Mouse (Mus musculus) brain, embryonic 14.5 days (tissue): ENCODE data around the gene Apba1. TPM values are rescaled to one million over a fixed set of nuclear protein-coding genes. Genes with fewer than 3 reads are reported as not detected.
A peak's percentile ranks its signal among the peaks of the same experiment; 100 is the strongest.

Experiments
- DNase-seq: peaks from one replicate; pipeline ENCODE4 v3.0.0-alpha.2; 2011; ENCODE audit warnings: low read depth
- CTCF ChIP-seq: fragments of 200-500 bp; IDR thresholded peaks from 2 replicates; pipeline ENCODE4 v1.5.1; 2012; ENCODE audit warnings: inconsistent platforms, mild to moderate bottlenecking, moderate library complexity, borderline replicate concordance; ENCODE audit not compliant: insufficient read depth, insufficient read length; ENCODE audit errors: extremely low read depth
- POLR2A ChIP-seq: fragments of 200-500 bp; IDR thresholded peaks from 2 replicates; pipeline ENCODE4 v1.6.1; 2012; ENCODE audit warnings: mild to moderate bottlenecking, inconsistent platforms, borderline replicate concordance; ENCODE audit not compliant: poor library complexity, insufficient read depth, insufficient read length, severe bottlenecking; ENCODE audit errors: extremely low read depth
- polyA plus RNA-seq: library from polyadenylated mRNA; depleted of rRNA; stranded (reverse); fragments of >200 nt; gene quantifications from 2 replicates; pipeline ENCODE4 v1.2.3, GENCODE M21; 2012

Gene Apba1
- polyA plus RNA-seq, 1 experiment: 53.4 TPM

- TF ChIP-seq POLR2A: no peak
- TF ChIP-seq CTCF: no peak
- DNase-seq: no peak
Observed at GRCm38 (mm10) chr19:23855832-23856231, 97.1 kb downstream of the Apba1 start.

- DNase-seq: no peak
- no peak for TF ChIP-seq POLR2A
- peak; percentile 29; the same call in 1 of the 2 replicates for TF ChIP-seq CTCF
Observed at GRCm38 (mm10) chr19:23858091-23858490, 99.4 kb downstream of the Apba1 start.

- TF ChIP-seq POLR2A: no peak
- no peak for TF ChIP-seq CTCF
- no peak for DNase-seq
Observed at GRCm38 (mm10) chr19:23858781-23859180, 100.1 kb downstream of the Apba1 start.

- TF ChIP-seq POLR2A: no peak
- TF ChIP-seq CTCF: peak; percentile 75
Observed at GRCm38 (mm10) chr19:23860151-23860820, 101.6 kb downstream of the Apba1 start.

GRCm38 (mm10) chr19:23862736-23863135, 104.0 kb downstream of the Apba1 start:
- TF ChIP-seq POLR2A: no peak
- TF ChIP-seq CTCF: peak; percentile 22; the same call in 1 of the 2 replicates
- no peak for DNase-seq

More at GRCm38 (mm10) chr19:23860151-23860820, 101.6 kb downstream of the Apba1 start:
- peak; percentile 65 for DNase-seq

GRCm38 (mm10) chr19:23863959-23864358, 105.3 kb downstream of the Apba1 start:
- no peak for DNase-seq
- TF ChIP-seq POLR2A (no peak), CTCF (no peak)

GRCm38 (mm10) chr19:23866045-23866444, 107.4 kb downstream of the Apba1 start:
- DNase-seq: no peak
- TF ChIP-seq CTCF: no peak

GRCm38 (mm10) chr19:23867052-23867451, 108.4 kb downstream of the Apba1 start:
- DNase-seq: no peak

GRCm38 (mm10) chr19:23867589-23867988, 108.9 kb downstream of the Apba1 start:
- DNase-seq: no peak
- no peak for TF ChIP-seq POLR2A
- TF ChIP-seq CTCF: no peak

More at GRCm38 (mm10) chr19:23867052-23867451, 108.4 kb downstream of the Apba1 start:
- TF ChIP-seq CTCF (no peak), POLR2A (no peak)

- no peak for TF ChIP-seq CTCF
- no peak for TF ChIP-seq POLR2A
Observed at GRCm38 (mm10) chr19:23874502-23874901, 115.8 kb downstream of the Apba1 start.

GRCm38 (mm10) chr19:23875819-23876218, 117.1 kb downstream of the Apba1 start:
- no peak for DNase-seq
- TF ChIP-seq POLR2A: no peak
- no peak for TF ChIP-seq CTCF

More at GRCm38 (mm10) chr19:23874502-23874901, 115.8 kb downstream of the Apba1 start:
- DNase-seq: no peak

- peak; percentile 79 for DNase-seq
- no peak for TF ChIP-seq CTCF
- no peak for TF ChIP-seq POLR2A
Observed at GRCm38 (mm10) chr19:23879862-23880261, 121.2 kb downstream of the Apba1 start.

- no peak for DNase-seq
- no peak for TF ChIP-seq CTCF
Observed at GRCm38 (mm10) chr19:23886169-23886568, 127.5 kb downstream of the Apba1 start.

- no peak for DNase-seq
- TF ChIP-seq CTCF: no peak
- TF ChIP-seq POLR2A: no peak
Observed at GRCm38 (mm10) chr19:23891421-23891820, 132.7 kb downstream of the Apba1 start.
